Mouse (Mus musculus) CH12.LX (cell line): Measurements from ENCODE around the gene Arl2. TPM values are rescaled to one million over a fixed set of nuclear protein-coding genes. Genes with fewer than 3 reads are reported as not detected.
A peak's percentile ranks its signal among the peaks of the same experiment; 100 is the strongest.

ENCODE experiments used
- DNase-seq: peaks from one replicate; pipeline ENCODE4 v3.0.0-alpha.2; 2013; ENCODE audit errors: extremely low read depth
- H3K27ac ChIP-seq: 2 replicates; pipeline ENCODE4 v1.5.1; 2012; ENCODE audit warnings: low read depth, mild to moderate bottlenecking, control low read depth, moderate library complexity; ENCODE audit not compliant: insufficient read depth
- H3K27me3 ChIP-seq: replicated peaks from 2 replicates; pipeline ENCODE3; 2012; ENCODE audit warnings: inconsistent platforms
- H3K36me3 ChIP-seq, 2 experiments: replicated peaks in 1 of 2; 2 replicates each; pipeline versions ENCODE3 to v1.6.1; 2012; ENCODE audit warnings: inconsistent platforms in 1 of 2, low read length in 1 of 2, mild to moderate bottlenecking in 1 of 2, mixed read lengths in 1 of 2, moderate library complexity in 1 of 2; ENCODE audit not compliant: control insufficient read depth in 1 of 2, insufficient read depth in 1 of 2
- H3K4me1 ChIP-seq, 2 experiments: 2 replicates each; pipeline ENCODE4 v1.6.1; 2012; ENCODE audit warnings: inconsistent platforms in 1 of 2, moderate library complexity in 1 of 2; ENCODE audit not compliant: insufficient read depth in 2 of 2, control insufficient read depth in 1 of 2
- H3K4me2 ChIP-seq: 2 replicates; pipeline ENCODE4 v1.6.1; 2012; ENCODE audit warnings: low read depth, mild to moderate bottlenecking, control low read depth; ENCODE audit not compliant: poor library complexity, insufficient read depth, severe bottlenecking
- H3K4me3 ChIP-seq, 3 experiments: fragments of 150-350 bp in 1 of 3; sonication (generic) in 1 of 3; replicated peaks in 1 of 3; 2 replicates each; pipeline versions ENCODE3 to v1.5.1; 2011 to 2012; ENCODE audit warnings: low read depth in 2 of 3, low read length in 2 of 3, mild to moderate bottlenecking in 2 of 3, moderate library complexity in 2 of 3, control low read depth in 1 of 3, improper control_type of control experiment in 1 of 3, inconsistent platforms in 1 of 3, mixed read lengths in 1 of 3; ENCODE audit not compliant: poor library complexity in 1 of 3
- H3K79me2 ChIP-seq: replicated peaks from 2 replicates; pipeline ENCODE4 v1.6.1; 2012; ENCODE audit warnings: mild to moderate bottlenecking, moderate library complexity; ENCODE audit not compliant: control insufficient read depth, poor library complexity, insufficient read depth, severe bottlenecking; ENCODE audit errors: extremely low read depth
- H3K9ac ChIP-seq: 2 replicates; pipeline ENCODE4 v1.6.1; 2012; ENCODE audit warnings: low read depth, mild to moderate bottlenecking, control low read depth, moderate library complexity; ENCODE audit not compliant: insufficient read depth
- H3K9me3 ChIP-seq: replicated peaks from 2 replicates; pipeline ENCODE3; 2012; ENCODE audit warnings: low read length, inconsistent platforms, mixed read lengths
- BHLHE40 ChIP-seq: IDR thresholded peaks from 2 replicates; pipeline ENCODE4 v1.6.1; 2011; ENCODE audit warnings: mild to moderate bottlenecking, low read depth, low read length, improper control_type of control experiment
- CHD1 ChIP-seq: IDR thresholded peaks from 2 replicates; pipeline ENCODE4 v1.6.1; 2012; ENCODE audit warnings: low read depth, low read length, improper control_type of control experiment, inconsistent platforms
- CHD2 ChIP-seq: IDR thresholded peaks from 2 replicates; pipeline ENCODE4 v1.6.1; 2011; ENCODE audit warnings: low read length, improper control_type of control experiment
- EP300 ChIP-seq: IDR thresholded peaks from 2 replicates; pipeline ENCODE4 v1.6.1; 2011; ENCODE audit warnings: low read length, improper control_type of control experiment
- IRF4 ChIP-seq: IDR thresholded peaks from 2 replicates; pipeline ENCODE4 v1.6.1; 2014; ENCODE audit warnings: low read depth, mild to moderate bottlenecking, inconsistent platforms, low read length, improper control_type of control experiment
- JUN ChIP-seq: IDR thresholded peaks from 2 replicates; pipeline ENCODE4 v1.6.1; 2011; ENCODE audit warnings: low read depth, mild to moderate bottlenecking, low read length, improper control_type of control experiment, moderate library complexity; ENCODE audit not compliant: insufficient read depth
- JUND ChIP-seq: conservative IDR thresholded peaks from 2 replicates; pipeline ENCODE4 v1.6.1; 2011; ENCODE audit warnings: low read depth, low read length, improper control_type of control experiment
- MXI1 ChIP-seq: IDR thresholded peaks from 2 replicates; pipeline ENCODE4 v1.6.1; 2011; ENCODE audit warnings: mild to moderate bottlenecking, low read depth, low read length, improper control_type of control experiment
- NRF1 ChIP-seq: IDR thresholded peaks from 2 replicates; pipeline ENCODE4 v1.6.1; 2014; ENCODE audit warnings: low read depth, mild to moderate bottlenecking, inconsistent platforms, low read length, improper control_type of control experiment, moderate library complexity
- PAX5 ChIP-seq: IDR thresholded peaks from 2 replicates; pipeline ENCODE4 v1.6.1; 2012; ENCODE audit warnings: low read length, inconsistent platforms, mixed read lengths
- POLR2A ChIP-seq: IDR thresholded peaks from 2 replicates; pipeline ENCODE4 v1.6.1; 2011; ENCODE audit warnings: low read depth, mild to moderate bottlenecking, improper control_type of control experiment, low read length
- POLR2AphosphoS2 ChIP-seq: IDR thresholded peaks from 2 replicates; pipeline ENCODE4 v1.6.1; 2011; ENCODE audit warnings: low read depth, low read length, improper control_type of control experiment
- RCOR1 ChIP-seq: conservative IDR thresholded peaks from 2 replicates; pipeline ENCODE4 v1.6.1; 2012; ENCODE audit warnings: low read depth, mild to moderate bottlenecking, inconsistent platforms, low read length, improper control_type of control experiment
- SIN3A ChIP-seq: IDR thresholded peaks from 2 replicates; pipeline ENCODE4 v1.6.1; 2012; ENCODE audit warnings: low read length, improper control_type of control experiment, inconsistent platforms
- TBP ChIP-seq: conservative IDR thresholded peaks from 2 replicates; pipeline ENCODE4 v1.6.1; 2011; ENCODE audit warnings: low read depth, low read length, improper control_type of control experiment
- TCF12 ChIP-seq: IDR thresholded peaks from 2 replicates; pipeline ENCODE4 v1.6.1; 2014; ENCODE audit warnings: low read depth, mild to moderate bottlenecking, inconsistent platforms, low read length, improper control_type of control experiment
- UBTF ChIP-seq: IDR thresholded peaks from 2 replicates; pipeline ENCODE4 v1.6.1; 2012; ENCODE audit warnings: low read depth, mild to moderate bottlenecking, inconsistent platforms, low read length, improper control_type of control experiment, moderate library complexity
- USF1 ChIP-seq: IDR thresholded peaks from 2 replicates; pipeline ENCODE4 v1.6.1; 2014; ENCODE audit warnings: low read depth, mild to moderate bottlenecking, inconsistent platforms, low read length, improper control_type of control experiment
- ZMIZ1 ChIP-seq: IDR thresholded peaks from 2 replicates; pipeline ENCODE4 v1.6.1; 2012; ENCODE audit warnings: low read depth, mild to moderate bottlenecking, inconsistent platforms, low read length, improper control_type of control experiment
- ZNF384 ChIP-seq: IDR thresholded peaks from 2 replicates; pipeline ENCODE4 v1.6.1; 2012; ENCODE audit warnings: low read depth, low read length, improper control_type of control experiment, inconsistent platforms
- dilution Hi-C: fragments of 300-500 bp; cut with MboI; formaldehyde crosslinking; loops from 2 replicates; pipeline ENCODE4 v1.14.3; 2020; ENCODE audit warnings: low sequenced_read_pairs; ENCODE audit not compliant: extremely low pct_unique_long_range_greater_than_20kb, extremely low pct_ligation_motif_present
- in situ Hi-C: fragments of 300-500 bp; cut with MboI; formaldehyde crosslinking; loops from 3 replicates; pipeline ENCODE4 v1.14.3; 2019; ENCODE audit warnings: low sequenced_read_pairs, low pct_ligation_motif_present, low pct_unique_long_range_greater_than_20kb, mixed read lengths
- polyA plus RNA-seq: library from polyadenylated mRNA; unstranded; fragments of >175 nt; gene quantifications from 2 replicates; pipeline ENCODE4 v1.2.1, GENCODE M21; 2012; ENCODE audit warnings: low read depth; ENCODE audit not compliant: insufficient read length
- total RNA-seq, 2 experiments: library from RNA; depleted of rRNA; stranded (reverse); fragments of 300-350 nt in 1 of 2; fragments of >200 nt in 1 of 2; gene quantifications; 2 replicates each; pipeline ENCODE4 v1.2.3; 2012 to 2014

Gene Arl2
- total and polyA plus RNA-seq, 3 experiments = 27.9 to 48.4 (median 36.9) TPM

DNA sequence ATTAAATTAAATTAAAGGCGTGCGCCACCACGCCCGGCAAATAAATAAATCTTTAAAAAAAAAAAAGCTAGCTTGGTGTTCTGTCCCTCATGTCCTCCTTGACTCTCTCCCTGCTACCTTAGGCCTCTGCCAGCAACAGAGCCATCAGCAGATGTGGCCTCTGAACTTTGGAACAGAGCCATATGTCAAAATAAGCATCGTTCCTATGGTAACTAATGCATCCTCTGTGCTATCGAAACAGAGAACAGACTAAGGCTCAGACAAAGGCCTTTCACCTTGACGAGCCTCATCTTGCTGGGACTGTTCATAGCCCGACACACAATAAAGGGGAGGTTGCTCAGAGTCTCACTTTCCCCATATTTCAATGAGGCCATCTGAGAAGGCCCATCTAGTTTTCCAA lies 18.0 kb downstream of the Arl2 start:
- 0 out of 2 replicates have a peak, but pooled peaks have one; percentile 62 for TF ChIP-seq SIN3A
- TF ChIP-seq NRF1 = no peak
- no peaks in the 10 kb centered on the region for H3K9me3 ChIP-seq
- in situ Hi-C loops (loop anchor here (5.0 to 10.0 kb wide), 2 partner anchors 36 to 159 kb away; partner anchors contain the start of gene Pola2), dilution Hi-C loops (no loop called here)
- peaks cover 5 to 40% of the 10 kb centered on the region in 2 experiments for H3K36me3 ChIP-seq
- H3K4me3 ChIP-seq = no peak overlapping the region
- DNase-seq = no peak
- H3K79me2 ChIP-seq = no peaks in the 10 kb centered on the region
- H3K9ac ChIP-seq = 0 out of 2 replicates have a peak overlapping the region, but pooled peaks have one; percentile 6
- H3K27ac ChIP-seq = peak overlapping the region; percentile 53; the same call in 1 of the 2 replicates
- H3K27me3 ChIP-seq = no peaks in the 10 kb centered on the region
- H3K4me1 ChIP-seq = peaks cover 0 to 14% of the 10 kb centered on the region in 2 experiments; a peak in 2 of 4 replicates
- peak overlapping the region; percentile 46 for H3K4me2 ChIP-seq

DNA sequence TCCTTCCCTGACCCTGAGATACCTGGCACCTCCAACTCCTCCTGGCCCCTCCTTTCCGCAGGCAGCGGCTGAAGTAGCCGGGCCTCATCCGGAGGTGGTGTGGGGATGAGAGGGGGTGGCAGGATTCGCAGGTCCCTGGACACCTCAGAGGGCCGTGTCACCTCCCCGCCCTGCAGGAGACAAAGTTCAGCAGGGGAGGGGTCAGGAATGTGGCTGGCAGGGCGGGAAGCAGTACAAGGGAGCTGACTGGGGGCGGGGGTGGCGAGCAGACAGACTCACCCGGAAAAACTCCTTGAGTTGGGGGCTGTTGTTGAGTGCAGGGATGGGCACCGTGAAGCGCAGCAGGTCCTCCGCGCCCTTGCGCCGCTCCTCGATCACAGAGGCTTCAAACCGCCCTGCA lies 19.6 kb downstream of the Arl2 start:
- H3K4me2 ChIP-seq = no peak overlapping the region
- H3K4me3 ChIP-seq = no peak overlapping the region
- in situ Hi-C loops = loop anchor here (5.0 to 10.0 kb wide), 2 partner anchors 34 to 157 kb away; partner anchors contain the start of gene Pola2

DNA sequence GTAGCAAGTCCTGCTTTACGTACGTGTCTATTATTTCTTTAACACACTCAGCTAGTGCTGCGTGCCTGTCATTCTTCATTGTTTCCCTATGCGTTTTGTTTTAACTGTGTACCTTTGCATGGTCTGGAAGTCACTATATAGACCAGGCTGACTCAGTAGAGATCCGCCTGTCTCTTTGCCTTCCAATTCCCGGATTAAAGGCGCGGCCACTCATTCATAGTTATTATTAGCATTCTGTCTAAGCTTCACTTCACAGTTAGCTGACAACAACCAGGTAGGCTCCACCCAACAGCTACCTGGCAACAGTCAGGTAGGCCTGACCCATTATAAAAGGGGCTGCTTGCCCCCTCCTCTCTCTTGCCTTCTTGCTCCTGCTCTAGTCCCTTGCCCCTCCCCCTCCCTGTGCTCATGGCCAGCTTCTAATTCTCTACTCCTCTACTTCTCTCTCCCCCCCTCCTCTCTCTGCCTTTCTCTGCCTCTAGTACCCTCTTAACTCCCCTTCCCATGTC lies 22.6 kb downstream of the Arl2 start:
- H3K27me3 ChIP-seq = no peaks in the 10 kb centered on the region
- in situ Hi-C loops = no loop called here
- peak overlapping the region; percentile 60 to 90 (median 78) for H3K4me3 ChIP-seq
- dilution Hi-C loops = no loop called here
- peak overlapping the region; percentile 37 for H3K4me2 ChIP-seq
- TF ChIP-seq SIN3A = 0 out of 2 replicates have a peak, but pooled peaks have one; percentile 2
- no peak for TF ChIP-seq PAX5
- no peak for TF ChIP-seq MXI1
- no peak for TF ChIP-seq JUND
- peak; percentile 3; the same call in 1 of the 2 replicates for TF ChIP-seq IRF4
- no peak for TF ChIP-seq BHLHE40
- 0 out of 2 replicates have a peak, but pooled peaks have one; percentile 23 for TF ChIP-seq EP300
- 0 out of 2 replicates have a peak, but pooled peaks have one; percentile 14 for TF ChIP-seq CHD2
- 0 out of 2 replicates have a peak, but pooled peaks have one; percentile 22 for TF ChIP-seq POLR2AphosphoS2
- TF ChIP-seq, all 38 proteins: peak for 5
- no peak for DNase-seq
- H3K36me3 ChIP-seq = peaks cover 30 to 68% of the 10 kb centered on the region in 2 experiments
- peak overlapping the region; percentile 26 for H3K27ac ChIP-seq
- H3K4me1 ChIP-seq = peaks cover 6 to 30% of the 10 kb centered on the region in 2 experiments; a peak in 3 of 4 replicates
- no peaks in the 10 kb centered on the region for H3K9me3 ChIP-seq
- peak overlapping the region; percentile 62 for H3K9ac ChIP-seq
- H3K79me2 ChIP-seq = peaks cover 14% of the 10 kb centered on the region

More for the DNA sequence above, 19.6 kb downstream of the Arl2 start:
- Histone ChIP-seq H3K27ac (no peak overlapping the region), H3K9me3 (no peaks in the 10 kb centered on the region), H3K27me3 (no peaks in the 10 kb centered on the region), H3K4me1 (peaks cover 1 to 16% of the 10 kb centered on the region in 2 experiments; a peak in 3 of 4 replicates), H3K79me2 (peaks cover 9% of the 10 kb centered on the region), H3K36me3 (peaks cover 5 to 42% of the 10 kb centered on the region in 2 experiments), H3K9ac (no peak overlapping the region)
- DNase-seq = no peak
- dilution Hi-C loops = no loop called here
- TF ChIP-seq USF1 = no peak
- no peak for TF ChIP-seq TCF12
- TF ChIP-seq JUN = no peak
- no peak for TF ChIP-seq MXI1
- no peak for TF ChIP-seq PAX5
- TF ChIP-seq ZNF384 = no peak
- TF ChIP-seq TBP = no peak
- no peak for TF ChIP-seq UBTF
- TF ChIP-seq POLR2A = no peak
- no peak for TF ChIP-seq RCOR1
- TF ChIP-seq ZMIZ1 = no peak
- TF ChIP-seq CHD1 = no peak
- TF ChIP-seq POLR2AphosphoS2 = no peak
- TF ChIP-seq, all 38 proteins: peak for 0
